Mouse (Mus musculus) adrenal gland, adult 8-10 months (tissue): ENCODE results near the gene L3mbtl1. TPM values are rescaled to one million over a fixed set of nuclear protein-coding genes. Genes with fewer than 3 reads are reported as not detected.

Experiments
- DNase-seq: peaks from one replicate; pipeline ENCODE4 v3.0.0; 2022
- total RNA-seq, 4 experiments: library from RNA; stranded (reverse); gene quantifications; 2 replicates each; pipeline ENCODE4 v1.2.4; 2022

L3mbtl1 gene
- total RNA-seq, 4 experiments from 2014 or later = 0.24 to 1.1 (median 0.68) TPM; not detected in 1

DNA sequence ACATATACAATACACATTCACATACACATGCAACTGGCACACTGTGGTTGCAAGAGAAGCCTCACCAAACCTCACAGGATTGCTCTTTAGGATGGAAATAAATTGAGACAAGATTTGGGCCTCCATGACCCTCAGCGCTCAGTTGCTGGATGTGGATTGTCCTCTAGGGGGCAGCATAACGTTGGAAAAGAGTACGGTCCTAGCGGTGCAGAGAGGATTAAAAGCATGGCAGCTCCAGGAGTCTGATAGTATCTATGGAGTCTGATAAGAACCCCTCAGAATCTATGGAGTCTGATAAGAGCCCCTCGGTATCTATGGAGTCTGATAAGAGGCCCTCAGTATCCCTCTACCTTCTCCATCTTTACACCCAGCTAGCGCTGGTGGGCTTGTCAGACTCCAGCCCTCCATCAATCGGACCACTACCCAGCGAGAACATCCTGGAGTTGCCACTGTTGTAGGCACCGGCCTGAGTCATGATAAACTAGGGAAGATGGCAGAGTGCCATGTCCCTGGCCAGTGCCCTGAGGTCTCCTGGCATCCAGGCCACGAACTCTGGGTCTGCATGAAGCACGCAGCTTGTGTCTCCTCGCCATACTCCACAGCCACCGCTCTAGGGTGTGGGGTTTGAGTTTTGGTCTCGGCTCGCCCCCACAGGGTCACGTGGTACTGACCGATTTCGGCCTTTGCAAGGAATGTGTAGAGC lies 55.4 kb downstream of the L3mbtl1 start:
- peak; percentile 58 for DNase-seq

DNA sequence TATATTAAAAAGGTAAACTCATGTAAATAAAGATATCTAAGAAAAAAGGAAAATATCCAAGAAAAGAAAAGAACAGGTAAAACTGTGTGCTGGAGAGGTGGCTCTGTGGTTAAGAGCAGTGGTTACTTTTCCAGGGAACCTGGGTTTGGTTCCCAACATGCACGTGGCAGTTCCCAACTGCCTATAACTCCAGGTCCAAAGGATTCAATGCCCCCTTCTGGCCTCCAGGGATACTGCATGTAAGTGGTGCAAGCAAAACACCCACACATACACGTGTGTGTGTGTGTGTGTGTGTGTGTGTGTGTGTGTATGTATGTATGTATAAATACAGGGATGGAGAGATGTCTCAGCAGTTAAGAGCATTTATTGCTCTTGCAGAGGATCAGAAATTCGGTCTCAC lies 56.5 kb downstream of the L3mbtl1 start:
- no peak for DNase-seq

DNA sequence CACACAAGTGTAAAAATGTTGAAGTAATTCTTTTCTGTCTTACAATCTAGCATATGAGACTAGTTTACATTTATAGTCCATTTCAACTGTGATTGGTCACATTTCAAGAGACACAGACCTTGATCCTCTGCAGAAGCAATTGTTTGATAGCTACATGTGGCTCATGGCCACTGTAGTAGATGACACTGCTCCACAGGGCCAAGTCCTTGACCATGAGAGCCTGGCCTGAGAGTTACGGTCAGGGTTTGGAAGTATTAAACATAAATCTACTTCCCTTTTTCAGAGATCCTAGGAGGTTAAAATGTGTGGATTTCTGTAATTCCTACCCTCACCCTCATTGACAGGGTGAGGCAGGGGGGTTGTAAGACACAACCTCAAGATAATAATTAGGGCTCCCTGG lies 57.8 kb downstream of the L3mbtl1 start:
- peak; percentile 70 for DNase-seq

- DNase-seq = no peak
Observed at GRCm38 (mm10) chr2:163007299-163007698, 64.0 kb downstream of the L3mbtl1 start.

DNA sequence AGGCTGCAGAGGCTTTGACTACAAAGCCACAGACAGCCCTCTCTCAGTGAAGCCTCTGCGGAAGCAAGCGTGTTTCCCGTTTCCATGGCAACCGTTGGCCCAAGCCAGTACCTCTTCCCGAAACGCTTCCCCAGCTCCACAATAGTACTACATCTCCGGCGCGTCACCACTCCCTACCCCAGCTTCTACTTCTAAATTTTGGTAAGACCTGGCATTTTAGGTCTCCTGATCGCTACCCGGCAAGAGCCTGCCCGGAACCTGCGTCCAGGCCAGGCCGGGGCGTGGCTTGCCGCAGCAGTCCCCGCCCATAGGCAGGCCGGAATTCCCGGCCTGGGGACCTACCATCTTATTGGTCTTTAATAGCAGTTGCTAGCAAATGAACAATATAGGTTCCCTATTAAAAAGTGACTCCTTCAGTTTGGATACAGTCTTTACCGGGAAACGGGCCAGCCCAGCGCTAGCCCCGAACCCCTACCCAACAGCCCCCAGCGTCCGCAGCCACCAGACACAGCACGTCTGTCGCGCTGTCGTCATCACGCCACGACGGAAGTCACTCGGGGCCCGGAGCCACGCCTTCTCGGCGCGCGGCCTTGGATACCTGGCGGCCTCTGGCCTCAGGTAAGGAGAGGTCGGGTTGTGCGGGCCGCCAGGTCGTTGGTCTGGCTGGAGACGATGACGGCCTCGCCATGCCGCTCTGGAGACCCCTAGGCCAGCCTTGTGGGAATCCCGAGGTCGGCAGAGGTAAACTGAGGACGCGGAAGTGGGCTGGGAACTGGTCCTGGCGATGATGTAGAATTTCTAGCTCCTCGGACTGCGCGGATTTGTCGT lies 73.9 kb downstream of the L3mbtl1 start, which contains the start of gene Ift52:
Ift52 (plus strand) TSS at position 439 of the 828 bp plus-strand sequence.
- DNase-seq = peak; percentile 85

Other genes with a start within 250 kb of the L3mbtl1 start
- gene Srsf6, start 11.9 kb upstream of the L3mbtl1 start, total RNA-seq = 100 to 1,000 TPM; 197 to 234 (median 210) TPM
- 1 to 10 TPM in 2 of 4 experiments, not detected in 2; 1.5 to 2.6 TPM for gene Sgk2, start 43.9 kb downstream of the L3mbtl1 start, total RNA-seq
- 10 to 100 TPM; 64.9 to 75.0 (median 73.1) TPM for gene Ift52, start 73.9 kb downstream of the L3mbtl1 start, total RNA-seq
- 1 to 10 TPM; 1.3 to 5.0 (median 3.2) TPM for gene Mybl2, start 111.2 kb downstream of the L3mbtl1 start, total RNA-seq
- gene Gtsf1l, start 144.4 kb downstream of the L3mbtl1 start, total RNA-seq = not detected